Mouse (Mus musculus) gastrocnemius, postnatal 4 days (tissue): ENCODE measurements around the gene Bcor. TPM values are rescaled to one million over a fixed set of nuclear protein-coding genes. Genes with fewer than 3 reads are reported as not detected.

Experiments used
- DNase-seq, 2 experiments: peaks; one replicate each; pipeline ENCODE4 v3.0.0; 2021 to 2022; ENCODE audit warnings: low spot score in 2 of 2, mixed read lengths in 2 of 2
- total RNA-seq, 2 experiments: library from RNA; stranded (reverse); gene quantifications; 2 replicates each; pipeline ENCODE4 v1.2.3; 2021

The Bcor gene
- total RNA-seq, 2 experiments from 2014 or later: 38.1 to 38.7 TPM

- DNase-seq: no peak
Measured at GRCm38 (mm10) chrX:11987602-11988001, 172.6 kb downstream of the Bcor start.
